Mouse (Mus musculus): ENCODE measurements at regions not wholly inside any gene's neighbourhood (a gene's known extent, or its start where the extent isn't known, plus 50 kb on each side); places are given as distances from the start of the nearest gene placed in this dataset.
A peak's percentile ranks its signal among the peaks of the same experiment; 100 is the strongest.

GRCm38 (mm10) chr16:86768912-86769311, 585.1 kb upstream of the N6amt1 start:
- no peaks in the 10 kb centered on the region for H3K9me3 ChIP-seq
- H3K27ac ChIP-seq = no peak overlapping the region
- WGBS = 86% methylated on average over 3 of the region's 3 CpGs
- no peak for DNase-seq (ENCODE audit: low spot score)
- no peaks in the 10 kb centered on the region for H3K4me1 ChIP-seq (replicated peaks)
- H3K27me3 ChIP-seq (ENCODE audit: insufficient read depth, poor library complexity, severe bottlenecking) = no peaks in the 10 kb centered on the region
- H3K36me3 ChIP-seq = no peaks in the 10 kb centered on the region
- no peak overlapping the region for H3K4me3 ChIP-seq

- no peaks in the 10 kb centered on the region for H3K36me3 ChIP-seq
- H3K4me3 ChIP-seq = no peak overlapping the region
- WGBS = 80% methylated on average over 3 of the region's 3 CpGs
- H3K27ac ChIP-seq = no peak overlapping the region
- no peaks in the 10 kb centered on the region for H3K4me1 ChIP-seq (replicated peaks)
- no peak for DNase-seq (ENCODE audit: low spot score)
- no peaks in the 10 kb centered on the region for H3K27me3 ChIP-seq (ENCODE audit: insufficient read depth, poor library complexity, severe bottlenecking)
- H3K9me3 ChIP-seq = no peaks in the 10 kb centered on the region
These were observed 585.6 kb upstream of the N6amt1 start for GRCm38 (mm10) chr16:86768355-86768754.

GRCm38 (mm10) chr16:86765974-86766373, 588.0 kb upstream of the N6amt1 start:
- WGBS = 84% methylated on average over 8 of the region's 8 CpGs
- Histone ChIP-seq H3K27me3 (ENCODE audit: insufficient read depth, poor library complexity, severe bottlenecking) (no peaks in the 10 kb centered on the region), H3K36me3 (no peaks in the 10 kb centered on the region), H3K27ac (no peak overlapping the region), H3K4me3 (no peak overlapping the region), H3K4me1 (replicated peaks) (no peaks in the 10 kb centered on the region), H3K9me3 (no peaks in the 10 kb centered on the region)
- DNase-seq (ENCODE audit: low spot score) = no peak

DNA sequence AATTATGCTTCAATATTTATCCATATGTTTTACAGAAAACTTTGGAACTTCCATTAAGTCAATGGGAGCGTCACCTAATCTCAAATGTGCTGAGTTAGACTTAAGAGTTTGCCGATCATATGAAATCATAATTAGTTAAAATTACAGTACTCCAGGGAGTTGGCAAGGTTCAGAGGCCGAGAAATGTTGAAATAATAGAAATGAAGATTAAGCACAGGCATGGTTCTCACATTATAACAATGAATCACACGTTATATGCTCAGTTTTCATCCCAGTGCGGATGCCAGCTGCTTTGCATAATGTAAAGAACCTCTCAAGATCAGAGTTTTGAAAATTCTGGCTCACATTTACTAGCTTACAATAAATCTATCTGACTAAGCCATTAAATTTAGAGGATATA, 612.7 kb upstream of the N6amt1 start:
- H3K4me1 ChIP-seq (replicated peaks) = no peaks in the 10 kb centered on the region
- DNase-seq (ENCODE audit: low spot score) = no peak
- WGBS = 83% methylated on average over 5 of the region's 5 CpGs

GRCm38 (mm10) chr16:86718982-86719771, 634.8 kb upstream of the N6amt1 start:
- Histone ChIP-seq H3K4me1 (replicated peaks) (0 out of 2 replicates have a peak, but pooled peaks cover 4% of the 10 kb centered on the region), H3K9me3 (no peaks in the 10 kb centered on the region), H3K27ac (no peak overlapping the region), H3K36me3 (no peaks in the 10 kb centered on the region), H3K4me3 (no peak overlapping the region), H3K27me3 (ENCODE audit: insufficient read depth, poor library complexity, severe bottlenecking) (no peaks in the 10 kb centered on the region)
- WGBS = 57% methylated on average over 5 of the region's 5 CpGs
- no peak for DNase-seq (ENCODE audit: low spot score)

More for the DNA sequence above, 612.7 kb upstream of the N6amt1 start:
- H3K27ac ChIP-seq = no peak overlapping the region
- no peaks in the 10 kb centered on the region for H3K9me3 ChIP-seq
- no peak overlapping the region for H3K4me3 ChIP-seq
- H3K36me3 ChIP-seq = no peaks in the 10 kb centered on the region
- no peaks in the 10 kb centered on the region for H3K27me3 ChIP-seq (ENCODE audit: insufficient read depth, poor library complexity, severe bottlenecking)

GRCm38 (mm10) chr16:86718353-86718752, 635.6 kb upstream of the N6amt1 start:
- Histone ChIP-seq H3K4me3 (no peak overlapping the region), H3K4me1 (replicated peaks) (0 out of 2 replicates have a peak, but pooled peaks cover 4% of the 10 kb centered on the region), H3K27ac (no peak overlapping the region), H3K36me3 (no peaks in the 10 kb centered on the region), H3K9me3 (no peaks in the 10 kb centered on the region), H3K27me3 (ENCODE audit: insufficient read depth, poor library complexity, severe bottlenecking) (no peaks in the 10 kb centered on the region)
- WGBS = 89% methylated on average over 7 of the region's 7 CpGs
- no peak for DNase-seq (ENCODE audit: low spot score)

DNA sequence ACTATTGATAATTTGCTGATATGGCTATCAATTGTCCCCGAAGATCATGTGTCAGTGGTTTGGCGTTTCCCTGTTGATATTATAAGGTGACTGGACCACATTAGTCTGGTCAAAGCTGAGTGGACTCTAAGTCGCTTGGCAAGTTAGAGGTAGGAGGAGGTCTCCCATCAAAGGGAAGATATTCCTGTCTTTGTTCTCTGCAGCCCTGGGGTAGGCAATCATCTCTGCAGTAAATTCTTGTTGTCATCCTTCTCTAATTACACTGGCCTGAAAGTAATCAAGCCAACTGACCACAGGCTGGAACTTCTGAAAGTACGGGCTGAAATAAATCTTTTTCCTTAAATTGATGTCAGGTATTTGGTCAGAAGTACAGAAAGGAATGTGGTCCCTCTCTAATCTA, 652.3 kb upstream of the N6amt1 start:
- H3K36me3 ChIP-seq = no peaks in the 10 kb centered on the region
- DNase-seq (ENCODE audit: low spot score) = no peak
- H3K9me3 ChIP-seq = no peaks in the 10 kb centered on the region
- WGBS = 76% methylated on average over 4 of the region's 4 CpGs
- no peaks in the 10 kb centered on the region for H3K27me3 ChIP-seq (ENCODE audit: insufficient read depth, poor library complexity, severe bottlenecking)
- H3K27ac ChIP-seq = no peak overlapping the region
- H3K4me3 ChIP-seq = no peak overlapping the region
- H3K4me1 ChIP-seq (replicated peaks) = no peaks in the 10 kb centered on the region

DNA sequence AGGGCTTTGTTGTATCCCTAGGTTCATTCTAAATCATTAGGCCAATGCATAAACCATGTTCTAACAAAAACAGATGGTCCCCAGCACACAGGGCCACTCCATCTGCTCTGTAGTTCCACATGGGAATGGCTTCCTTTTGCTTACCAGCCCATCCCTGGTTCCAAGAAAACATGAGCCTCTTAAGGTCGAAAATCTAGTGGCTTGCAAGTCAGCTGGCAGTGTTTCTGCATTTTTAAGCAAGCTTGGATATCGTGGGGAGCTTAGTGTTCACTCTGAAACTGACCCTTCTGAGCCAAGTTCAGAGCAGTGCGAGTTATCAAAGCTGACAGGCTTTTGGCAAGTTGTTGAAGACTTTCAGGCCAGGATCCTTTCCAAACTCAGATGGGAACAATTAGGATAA, 659.5 kb upstream of the N6amt1 start:
- 58% methylated on average over 3 of the region's 3 CpGs for whole genome bisulfite sequencing
- H3K4me1 ChIP-seq (replicated peaks) = no peaks in the 10 kb centered on the region
- H3K36me3 ChIP-seq = no peaks in the 10 kb centered on the region
- no peak overlapping the region for H3K4me3 ChIP-seq
- H3K27me3 ChIP-seq (ENCODE audit: insufficient read depth, poor library complexity, severe bottlenecking) = no peaks in the 10 kb centered on the region
- DNase-seq (ENCODE audit: low spot score) = peak; percentile 6
- H3K9me3 ChIP-seq = no peaks in the 10 kb centered on the region
- H3K27ac ChIP-seq = no peak overlapping the region

- H3K36me3 ChIP-seq = no peaks in the 10 kb centered on the region
- DNase-seq (ENCODE audit: low spot score) = no peak
- H3K4me1 ChIP-seq (replicated peaks) = no peaks in the 10 kb centered on the region
- H3K9me3 ChIP-seq = no peaks in the 10 kb centered on the region
- 63% methylated on average over 3 of the region's 3 CpGs for WGBS
- H3K27ac ChIP-seq = no peak overlapping the region
- no peaks in the 10 kb centered on the region for H3K27me3 ChIP-seq (ENCODE audit: insufficient read depth, poor library complexity, severe bottlenecking)
- no peak overlapping the region for H3K4me3 ChIP-seq
These were observed 694.8 kb upstream of the N6amt1 start for GRCm38 (mm10) chr16:86659154-86659553.

DNA sequence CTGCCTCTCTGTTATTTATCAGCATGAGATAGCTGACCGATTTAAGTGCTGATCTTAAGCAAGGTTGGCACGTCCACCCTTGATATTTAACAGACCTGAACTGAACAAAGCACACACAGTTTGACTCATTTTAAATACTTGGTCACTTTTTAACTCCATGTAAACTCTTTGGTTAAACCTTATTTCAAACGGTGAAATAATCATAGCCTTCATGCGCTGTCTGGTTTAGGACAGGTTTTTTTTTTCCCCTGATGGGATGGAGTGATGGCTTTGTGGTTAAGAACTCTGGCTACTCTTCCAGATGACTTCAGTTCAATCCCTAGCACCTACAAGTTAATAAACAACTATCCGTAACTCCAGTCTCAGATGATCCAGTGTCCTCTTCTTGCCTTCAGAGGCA, 706.7 kb upstream of the N6amt1 start:
- Histone ChIP-seq H3K36me3 (no peaks in the 10 kb centered on the region), H3K27me3 (ENCODE audit: insufficient read depth, poor library complexity, severe bottlenecking) (no peaks in the 10 kb centered on the region), H3K4me1 (replicated peaks) (no peaks in the 10 kb centered on the region), H3K27ac (no peak overlapping the region), H3K4me3 (no peak overlapping the region), H3K9me3 (no peaks in the 10 kb centered on the region)
- no peak for DNase-seq (ENCODE audit: low spot score)
- WGBS = 86% methylated on average over 5 of the region's 5 CpGs

- no peaks in the 10 kb centered on the region for H3K36me3 ChIP-seq
- DNase-seq (ENCODE audit: low spot score) = no peak
- no peak overlapping the region for H3K4me3 ChIP-seq
- H3K27me3 ChIP-seq (ENCODE audit: insufficient read depth, poor library complexity, severe bottlenecking) = no peaks in the 10 kb centered on the region
- WGBS = 80% methylated on average over 2 of the region's 2 CpGs
- no peaks in the 10 kb centered on the region for H3K4me1 ChIP-seq (replicated peaks)
- no peak overlapping the region for H3K27ac ChIP-seq
- no peaks in the 10 kb centered on the region for H3K9me3 ChIP-seq
These were observed 707.2 kb upstream of the N6amt1 start for GRCm38 (mm10) chr16:86646753-86647152.

DNA sequence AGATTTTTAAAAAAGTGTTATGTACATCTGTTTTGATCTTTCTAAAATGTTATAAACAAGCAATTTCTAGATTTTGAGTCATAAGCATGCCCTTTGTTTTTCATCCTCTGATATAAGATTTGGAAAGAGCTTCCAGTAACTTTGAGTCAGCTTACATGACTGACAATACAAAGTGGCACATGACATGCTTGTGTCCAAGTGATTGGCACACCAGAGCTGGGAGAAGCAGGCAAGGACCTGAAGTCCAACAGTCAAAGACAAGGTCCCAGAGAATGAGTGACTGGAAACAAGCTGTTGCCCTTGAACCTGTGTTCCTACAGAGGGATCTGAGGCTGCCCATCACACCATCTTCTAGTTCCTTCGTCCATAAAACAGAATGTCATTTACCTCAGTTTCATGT, 708.5 kb upstream of the N6amt1 start:
- H3K4me1 ChIP-seq (replicated peaks) = no peaks in the 10 kb centered on the region
- H3K27ac ChIP-seq = no peak overlapping the region
- no peaks in the 10 kb centered on the region for H3K9me3 ChIP-seq
- H3K36me3 ChIP-seq = no peaks in the 10 kb centered on the region
- DNase-seq (ENCODE audit: low spot score) = no peak
- H3K4me3 ChIP-seq = no peak overlapping the region
- H3K27me3 ChIP-seq (ENCODE audit: insufficient read depth, poor library complexity, severe bottlenecking) = no peaks in the 10 kb centered on the region
- 91% methylated on average over 1 of the region's 1 CpGs for WGBS

GRCm38 (mm10) chr16:86644912-86645312, 709.1 kb upstream of the N6amt1 start:
- no peak overlapping the region for H3K27ac ChIP-seq
- WGBS = 66% methylated on average over 2 of the region's 2 CpGs
- H3K9me3 ChIP-seq = no peaks in the 10 kb centered on the region
- no peak for DNase-seq (ENCODE audit: low spot score)
- no peaks in the 10 kb centered on the region for H3K27me3 ChIP-seq (ENCODE audit: insufficient read depth, poor library complexity, severe bottlenecking)
- no peaks in the 10 kb centered on the region for H3K4me1 ChIP-seq (replicated peaks)
- no peak overlapping the region for H3K4me3 ChIP-seq
- H3K36me3 ChIP-seq = no peaks in the 10 kb centered on the region

DNA sequence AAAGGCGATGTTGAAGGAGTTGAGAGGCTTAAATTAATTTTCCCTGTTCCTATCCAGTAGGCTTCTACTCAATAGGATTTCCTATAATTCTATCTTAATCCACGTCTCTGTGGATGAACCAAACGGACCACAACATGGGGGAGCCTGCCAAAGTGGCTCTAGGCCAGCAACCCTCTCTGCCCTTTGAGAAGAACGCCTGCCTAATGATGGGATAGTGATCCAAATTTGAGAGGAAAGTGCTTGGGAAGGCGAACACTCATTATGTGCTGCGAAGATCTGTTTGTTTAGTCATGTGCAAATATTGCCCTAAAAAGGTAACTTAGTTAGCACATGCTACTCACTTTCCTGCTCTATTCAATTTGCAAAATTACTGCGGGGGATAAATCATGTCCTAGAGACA, 702.5 kb upstream of the Adamts5 start:
- Histone ChIP-seq H3K36me3 (no peaks in the 10 kb centered on the region), H3K4me3 (no peak overlapping the region), H3K4me1 (replicated peaks) (no peaks in the 10 kb centered on the region), H3K27me3 (ENCODE audit: insufficient read depth, poor library complexity, severe bottlenecking) (no peaks in the 10 kb centered on the region), H3K9me3 (no peaks in the 10 kb centered on the region), H3K27ac (no peak overlapping the region)
- no peak for DNase-seq (ENCODE audit: low spot score)
- WGBS = 87% methylated on average over 7 of the region's 7 CpGs
